Mouse (Mus musculus) right cerebral cortex, postnatal 4 days (tissue): ENCODE measurements around the gene Fmnl3.

ENCODE experiments used
- DNase-seq: peaks from one replicate; pipeline ENCODE4 v3.0.0-alpha.2; 2022

The Fmnl3 gene

GRCm38 (mm10) chr15:99370259-99370691 is at the start of gene Fmnl3:
Gene Fmnl3 (minus strand): TSS chr15:99370482.
- peak; percentile 100 for DNase-seq

GRCm38 (mm10) chr15:99417692-99418271 is 47.5 kb upstream of the Fmnl3 start:
- DNase-seq = no peak

GRCm38 (mm10) chr15:99416957-99417356 is 46.7 kb upstream of the Fmnl3 start:
- DNase-seq = no peak

GRCm38 (mm10) chr15:99416348-99416882 is 46.1 kb upstream of the Fmnl3 start:
- DNase-seq = peak; percentile 89

- peak; percentile 69 for DNase-seq
These were observed 45.5 kb upstream of the Fmnl3 start for GRCm38 (mm10) chr15:99415793-99416192.

GRCm38 (mm10) chr15:99411747-99412146 is 41.5 kb upstream of the Fmnl3 start:
- DNase-seq = no peak

GRCm38 (mm10) chr15:99408845-99409244 is 38.6 kb upstream of the Fmnl3 start:
- no peak for DNase-seq

GRCm38 (mm10) chr15:99406986-99407570 is 36.8 kb upstream of the Fmnl3 start:
- no peak for DNase-seq

- no peak for DNase-seq
These were observed 34.9 kb upstream of the Fmnl3 start for GRCm38 (mm10) chr15:99405150-99405549.

GRCm38 (mm10) chr15:99403159-99403889 is 33.0 kb upstream of the Fmnl3 start:
- DNase-seq = no peak

- no peak for DNase-seq
These were observed 30.3 kb upstream of the Fmnl3 start for GRCm38 (mm10) chr15:99400602-99401001.

GRCm38 (mm10) chr15:99399503-99400245 is 29.4 kb upstream of the Fmnl3 start:
- DNase-seq = no peak

GRCm38 (mm10) chr15:99397622-99398021 is 27.3 kb upstream of the Fmnl3 start:
- DNase-seq = no peak

- no peak for DNase-seq
These were observed 26.6 kb upstream of the Fmnl3 start for GRCm38 (mm10) chr15:99396875-99397274.

GRCm38 (mm10) chr15:99396462-99396861 is 26.2 kb upstream of the Fmnl3 start:
- no peak for DNase-seq

GRCm38 (mm10) chr15:99393386-99394252 is 23.3 kb upstream of the Fmnl3 start:
- no peak for DNase-seq

GRCm38 (mm10) chr15:99392486-99393385 is 22.5 kb upstream of the Fmnl3 start, which contains the start of gene Tmbim6:
Gene Tmbim6 (plus strand): TSS chr15:99392882.
- DNase-seq = peak; percentile 96

GRCm38 (mm10) chr15:99391975-99392374 is 21.7 kb upstream of the Fmnl3 start:
- no peak for DNase-seq

GRCm38 (mm10) chr15:99390472-99391401 is 20.5 kb upstream of the Fmnl3 start:
- no peak for DNase-seq

GRCm38 (mm10) chr15:99387976-99388375 is 17.7 kb upstream of the Fmnl3 start:
- DNase-seq = no peak
